Comparison of ENCODE assay signal across 14 mouse cellular contexts in genomic region chr9:114988029-114988428, GRCm38 (mm10).
"Had no signal": no experiment of that assay in that cellular context is flagged by ENCODE, and none has a peak within 500 bp of the region (broad histone marks: within the 10 kb centered on the region; RNA-seq: fewer than 3 reads in every experiment).

No protein-coding gene starts in this region.

- H3K9ac ChIP-seq: liver, embryonic 14.5 days; lung, embryonic 14.5 days; midbrain, embryonic 12.5 days; midbrain, embryonic 15.5 days; neural tube, embryonic 13.5 days; neural tube, embryonic 15.5 days had no signal

- H3K4me1 ChIP-seq: midbrain, embryonic 12.5 days; midbrain, embryonic 15.5 days had no signal

- DNase-seq: lung, adult 18-20 months; lung, postnatal 10 days; retina, postnatal 1 day; spleen, adult 18-20 months; thymus, adult 18-20 months; thymus, postnatal 14 days; thymus, postnatal 36 days had no signal

- H3K27me3 ChIP-seq: midbrain, embryonic 12.5 days; midbrain, embryonic 15.5 days; neural tube, embryonic 13.5 days; neural tube, embryonic 15.5 days had no signal

- H3K4me3 ChIP-seq: midbrain, embryonic 10.5 days; midbrain, embryonic 12.5 days; midbrain, embryonic 15.5 days; neural tube, embryonic 13.5 days; neural tube, embryonic 15.5 days had no signal

- H3K4me2 ChIP-seq: lung, embryonic 14.5 days; midbrain, embryonic 12.5 days; midbrain, embryonic 15.5 days; neural tube, embryonic 13.5 days; neural tube, embryonic 15.5 days had no signal

- H3K36me3 ChIP-seq: midbrain, embryonic 10.5 days; midbrain, embryonic 12.5 days; midbrain, embryonic 15.5 days; neural tube, embryonic 15.5 days had no signal

- ATAC-seq: midbrain, embryonic 15.5 days had no signal

- H3K9me3 ChIP-seq: midbrain, embryonic 15.5 days; neural tube, embryonic 13.5 days; neural tube, embryonic 15.5 days had no signal

- H3K27ac ChIP-seq: liver, embryonic 14.5 days; midbrain, embryonic 10.5 days; midbrain, embryonic 12.5 days had no signal
